Mouse (Mus musculus): ENCODE results near the gene Fgfr2. TPM values are rescaled to one million over a fixed set of nuclear protein-coding genes. Genes with fewer than 3 reads are reported as not detected.

Gene Fgfr2
- total and polyA plus RNA-seq, 2 experiments from 2014 or later, result 17.1 to 47.6 TPM

- ATAC-seq, result no peak
- no peak for TF ChIP-seq CTCF (IDR thresholded peaks at IDR 0.05; ENCODE audit: low read depth)
- no peak overlapping the region for H3K27ac ChIP-seq (ENCODE audit: low read depth, low read length)
- no peak overlapping the region for H3K4me2 ChIP-seq (ENCODE audit: low read depth)
- no peak overlapping the region for H3K4me3 ChIP-seq (ENCODE audit: low read depth, low read length)
- DNase-seq, result no peak
- H3K36me3 ChIP-seq (ENCODE audit: insufficient read depth), result no peaks in the 10 kb centered on the region
- WGBS, result 82% methylated on average over 13 of the region's 13 CpGs
- no peaks in the 10 kb centered on the region for H3K4me1 ChIP-seq (ENCODE audit: insufficient read depth)
- no peaks in the 10 kb centered on the region for H3K27me3 ChIP-seq (ENCODE audit: insufficient read depth, low read length)
- H3K9ac ChIP-seq, result no peak overlapping the region
- no peaks in the 10 kb centered on the region for H3K9me3 ChIP-seq (ENCODE audit: low read length)
Measured at GRCm38 (mm10) chr7:132392233-132393013, 730.7 kb downstream of the Fgfr2 start.

DNA sequence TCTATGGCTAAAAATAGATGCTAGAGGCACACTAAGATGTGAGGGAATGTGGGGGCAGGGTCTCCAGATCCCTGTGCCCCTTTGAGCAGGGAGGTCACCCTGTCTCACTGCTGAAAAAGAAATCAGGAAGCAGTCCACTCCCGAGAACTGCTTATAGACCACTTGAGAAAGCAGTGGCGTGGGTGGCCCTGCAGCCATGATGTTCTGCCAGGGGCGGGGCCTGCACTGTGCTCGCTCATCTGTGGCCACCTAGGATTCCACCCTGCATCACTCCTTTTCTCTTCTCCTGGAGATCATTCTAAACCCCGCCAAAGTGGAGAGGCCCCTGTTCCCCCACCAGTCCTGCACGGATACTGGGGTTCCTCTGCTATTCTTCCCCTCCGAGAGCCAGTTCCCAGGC, 733.7 kb downstream of the Fgfr2 start:
- no peak for ATAC-seq
- H3K4me2 ChIP-seq (ENCODE audit: low read depth), result no peak overlapping the region

DNA sequence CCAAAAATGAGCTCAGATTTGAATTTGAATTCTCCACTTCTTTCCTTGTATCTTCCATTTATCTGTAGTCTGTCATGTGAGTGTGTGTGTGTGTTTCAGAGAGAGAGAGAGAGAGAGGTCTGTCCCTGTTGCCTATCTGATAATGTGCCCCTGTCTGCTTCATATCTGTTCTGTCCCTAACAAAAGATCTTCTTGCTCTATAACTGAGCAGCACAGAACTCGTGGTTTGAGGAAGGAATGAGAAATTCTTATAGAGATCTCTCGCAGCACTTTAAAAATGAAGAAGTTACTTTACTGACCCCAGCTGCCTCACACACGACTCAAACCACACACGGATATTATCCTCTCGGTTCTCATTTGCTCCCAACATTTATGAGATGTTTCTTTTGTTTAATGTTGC, 735.6 kb downstream of the Fgfr2 start:
- no peak for TF ChIP-seq CTCF (IDR thresholded peaks at IDR 0.05; ENCODE audit: low read depth)
- no peak overlapping the region for H3K4me2 ChIP-seq (ENCODE audit: low read depth)
- H3K27me3 ChIP-seq (ENCODE audit: insufficient read depth, low read length), result no peaks in the 10 kb centered on the region
- WGBS, result 79% methylated on average over 5 of the region's 5 CpGs
- H3K9ac ChIP-seq, result no peak overlapping the region
- H3K4me1 ChIP-seq (ENCODE audit: insufficient read depth), result 0 out of 2 replicates have a peak, but pooled peaks cover 3% of the 10 kb centered on the region
- no peak for DNase-seq
- ATAC-seq, result no peak
- no peak overlapping the region for H3K27ac ChIP-seq (ENCODE audit: low read depth, low read length)
- no peaks in the 10 kb centered on the region for H3K36me3 ChIP-seq (ENCODE audit: insufficient read depth)
- H3K4me3 ChIP-seq (ENCODE audit: low read depth, low read length), result no peak overlapping the region
- no peaks in the 10 kb centered on the region for H3K9me3 ChIP-seq (ENCODE audit: low read length)

More for the DNA sequence above, 733.7 kb downstream of the Fgfr2 start:
- Histone ChIP-seq H3K9me3 (ENCODE audit: low read length) (no peaks in the 10 kb centered on the region), H3K27me3 (ENCODE audit: insufficient read depth, low read length) (no peaks in the 10 kb centered on the region), H3K9ac (no peak overlapping the region), H3K36me3 (ENCODE audit: insufficient read depth) (no peaks in the 10 kb centered on the region), H3K4me3 (ENCODE audit: low read depth, low read length) (no peak overlapping the region), H3K4me1 (ENCODE audit: insufficient read depth) (0 out of 2 replicates have a peak, but pooled peaks cover 3% of the 10 kb centered on the region), H3K27ac (ENCODE audit: low read depth, low read length) (no peak overlapping the region)
- WGBS, result 74% methylated on average over 7 of the region's 7 CpGs
- DNase-seq, result no peak
- TF ChIP-seq CTCF (IDR thresholded peaks at IDR 0.05; ENCODE audit: low read depth), result no peak

DNA sequence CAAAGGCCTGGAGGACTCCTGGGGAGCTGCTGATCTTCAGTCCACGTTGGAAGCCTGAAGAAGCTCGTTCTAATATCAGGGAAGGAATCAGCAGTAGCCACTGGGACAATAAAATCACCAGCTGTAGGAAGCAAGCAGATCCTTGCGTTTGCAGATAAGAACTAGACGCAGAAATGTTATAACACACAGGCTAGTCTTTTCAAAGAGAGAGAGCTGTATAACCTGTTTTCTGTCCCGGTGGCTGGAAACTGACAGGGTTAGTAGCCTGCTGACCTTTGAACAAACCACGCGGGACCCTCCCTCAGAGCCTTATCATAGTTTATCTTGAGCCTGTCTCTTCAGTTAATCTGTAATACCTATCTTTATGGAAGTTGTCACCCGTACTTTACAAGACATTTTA, 736.8 kb downstream of the Fgfr2 start:
- Histone ChIP-seq H3K9ac (no peak overlapping the region), H3K36me3 (ENCODE audit: insufficient read depth) (no peaks in the 10 kb centered on the region), H3K4me2 (ENCODE audit: low read depth) (no peak overlapping the region), H3K9me3 (ENCODE audit: low read length) (no peaks in the 10 kb centered on the region), H3K4me1 (ENCODE audit: insufficient read depth) (0 out of 2 replicates have a peak, but pooled peaks cover 3% of the 10 kb centered on the region), H3K27ac (ENCODE audit: low read depth, low read length) (no peak overlapping the region), H3K4me3 (ENCODE audit: low read depth, low read length) (no peak overlapping the region), H3K27me3 (ENCODE audit: insufficient read depth, low read length) (no peaks in the 10 kb centered on the region)
- ATAC-seq (no peak), DNase-seq (no peak)
- 51% methylated on average over 8 of the region's 8 CpGs for WGBS
- TF ChIP-seq CTCF (IDR thresholded peaks at IDR 0.05; ENCODE audit: low read depth), result no peak

- H3K27ac ChIP-seq (ENCODE audit: low read depth, low read length), result no peak overlapping the region
- no peaks in the 10 kb centered on the region for H3K9me3 ChIP-seq (ENCODE audit: low read length)
- H3K9ac ChIP-seq, result no peak overlapping the region
- no peak for TF ChIP-seq CTCF (IDR thresholded peaks at IDR 0.05; ENCODE audit: low read depth)
- H3K4me2 ChIP-seq (ENCODE audit: low read depth), result no peak overlapping the region
- H3K4me1 ChIP-seq (ENCODE audit: insufficient read depth), result 0 out of 2 replicates have a peak, but pooled peaks cover 3% of the 10 kb centered on the region
- DNase-seq, result no peak
- H3K27me3 ChIP-seq (ENCODE audit: insufficient read depth, low read length), result no peaks in the 10 kb centered on the region
- peak; percentile 59 for ATAC-seq
- WGBS, result 31% methylated on average over 7 of the region's 7 CpGs
- H3K4me3 ChIP-seq (ENCODE audit: low read depth, low read length), result no peak overlapping the region
- H3K36me3 ChIP-seq (ENCODE audit: insufficient read depth), result no peaks in the 10 kb centered on the region
Measured at GRCm38 (mm10) chr7:132385456-132386130, 737.6 kb downstream of the Fgfr2 start.

- H3K36me3 ChIP-seq (ENCODE audit: insufficient read depth), result no peaks in the 10 kb centered on the region
- no peak for TF ChIP-seq CTCF (IDR thresholded peaks at IDR 0.05; ENCODE audit: low read depth)
- H3K4me3 ChIP-seq (ENCODE audit: low read depth, low read length), result no peak overlapping the region
- H3K27me3 ChIP-seq (ENCODE audit: insufficient read depth, low read length), result no peaks in the 10 kb centered on the region
- no peak overlapping the region for H3K9ac ChIP-seq
- ATAC-seq (no peak), DNase-seq (no peak)
- H3K4me1 ChIP-seq (ENCODE audit: insufficient read depth), result 0 out of 2 replicates have a peak, but pooled peaks cover 3% of the 10 kb centered on the region
- 23% methylated on average over 8 of the region's 8 CpGs for WGBS
- H3K9me3 ChIP-seq (ENCODE audit: low read length), result no peaks in the 10 kb centered on the region
- no peak overlapping the region for H3K4me2 ChIP-seq (ENCODE audit: low read depth)
- H3K27ac ChIP-seq (ENCODE audit: low read depth, low read length), result no peak overlapping the region
Measured at GRCm38 (mm10) chr7:132384736-132385455, 738.3 kb downstream of the Fgfr2 start.

Measured in forebrain, postnatal 0 days (tissue).